Mouse (Mus musculus) gastrocnemius, adult 18-20 months (tissue): ENCODE measurements at regions not wholly inside any gene's neighbourhood (a gene's known extent, or its start where the extent isn't known, plus 50 kb on each side); places are given as distances from the start of the nearest gene placed in this dataset.

Experiments used
- DNase-seq: peaks from one replicate; pipeline ENCODE4 v3.0.0; 2021; ENCODE audit warnings: low spot score

DNA sequence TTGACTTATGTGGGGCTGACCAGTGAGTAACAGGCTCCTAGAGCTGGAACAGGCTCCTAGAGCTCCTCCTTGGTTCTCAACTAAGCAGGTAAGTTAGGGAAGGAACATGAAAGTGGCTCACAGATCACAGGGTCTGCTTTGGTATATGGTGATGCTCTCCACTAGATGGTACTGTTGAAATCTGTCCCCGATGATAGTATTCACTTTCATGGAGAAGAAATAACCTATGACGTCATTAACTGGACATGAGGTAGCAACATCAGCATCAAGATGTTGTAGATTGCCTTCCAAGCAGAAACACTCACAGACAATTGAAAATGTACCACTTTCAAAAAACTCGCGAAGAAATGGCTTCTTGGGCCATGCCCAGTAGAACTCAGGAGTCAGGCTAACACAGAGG lies 195.3 kb upstream of the Atp5g3 start:
- no peak for DNase-seq

DNA sequence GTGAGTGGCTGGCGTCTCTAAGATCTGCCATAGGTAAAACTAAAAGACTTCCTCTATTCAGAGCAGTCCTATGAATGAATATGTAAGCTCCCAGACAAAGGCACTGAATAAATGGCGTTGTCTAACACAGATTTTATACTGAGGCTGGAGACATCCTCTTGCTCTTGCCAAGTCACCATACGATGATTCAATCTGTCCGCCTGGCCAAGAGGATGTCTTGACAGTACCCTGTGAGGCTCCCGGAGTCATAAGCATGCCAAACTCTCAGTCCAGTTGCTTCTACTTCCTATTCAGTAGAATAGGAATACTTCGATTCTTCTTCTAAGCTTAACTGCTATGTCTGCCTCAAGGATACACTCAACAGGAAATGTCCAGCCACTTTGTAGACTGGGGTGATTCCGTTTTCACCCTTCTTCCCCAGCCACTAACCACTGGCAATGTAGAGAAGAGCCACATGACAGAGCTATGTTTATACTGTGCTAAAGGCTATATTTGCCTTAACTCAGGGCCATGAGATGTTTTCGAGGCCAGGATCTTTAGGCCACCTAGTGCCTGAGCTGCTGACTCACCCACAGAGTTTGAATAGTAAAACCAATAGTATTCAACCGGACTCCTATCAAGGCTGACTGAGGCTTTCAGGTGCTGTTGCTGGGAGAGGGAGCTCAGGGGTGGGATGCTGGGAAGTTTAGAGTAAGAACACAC lies 188.7 kb upstream of the Atp5g3 start:
- DNase-seq = no peak

DNA sequence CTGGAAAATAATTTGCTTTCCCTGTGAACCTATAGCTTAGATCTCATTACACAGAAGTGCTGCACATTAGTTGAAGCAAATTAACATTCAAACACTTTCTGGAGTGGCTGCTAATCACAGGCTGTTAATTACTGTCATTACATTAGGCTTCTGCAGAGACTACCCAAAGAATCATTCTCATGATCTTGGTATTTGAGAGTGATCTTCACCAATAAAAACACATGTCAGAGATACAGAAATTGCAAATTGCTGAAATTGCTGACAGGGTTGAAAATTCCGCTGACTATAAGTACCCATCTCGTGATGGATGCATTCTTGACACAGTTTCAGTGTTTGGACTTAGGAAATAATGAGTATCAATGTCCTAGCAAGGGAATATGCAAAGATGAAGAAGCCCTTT lies 185.7 kb upstream of the Atp5g3 start:
- no peak for DNase-seq

DNA sequence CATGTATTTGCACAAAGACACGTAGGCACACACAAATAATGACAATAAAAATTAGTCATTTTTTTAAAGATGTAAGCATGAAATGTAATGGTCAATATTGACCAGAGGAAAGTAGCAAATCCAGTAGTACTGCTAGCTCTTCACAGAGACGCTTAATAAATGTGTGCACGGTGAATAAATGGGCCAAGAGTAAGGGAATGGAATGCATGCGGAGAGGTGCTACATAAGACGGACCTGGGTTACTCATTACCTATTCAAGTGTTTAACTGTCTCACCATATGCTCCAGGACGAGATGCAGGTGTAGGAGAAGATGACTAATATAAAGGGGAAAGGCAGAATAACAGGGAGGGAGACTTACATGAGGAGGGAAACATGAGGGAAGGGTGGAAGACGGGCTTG lies 182.4 kb upstream of the Atp5g3 start:
- DNase-seq = no peak

DNA sequence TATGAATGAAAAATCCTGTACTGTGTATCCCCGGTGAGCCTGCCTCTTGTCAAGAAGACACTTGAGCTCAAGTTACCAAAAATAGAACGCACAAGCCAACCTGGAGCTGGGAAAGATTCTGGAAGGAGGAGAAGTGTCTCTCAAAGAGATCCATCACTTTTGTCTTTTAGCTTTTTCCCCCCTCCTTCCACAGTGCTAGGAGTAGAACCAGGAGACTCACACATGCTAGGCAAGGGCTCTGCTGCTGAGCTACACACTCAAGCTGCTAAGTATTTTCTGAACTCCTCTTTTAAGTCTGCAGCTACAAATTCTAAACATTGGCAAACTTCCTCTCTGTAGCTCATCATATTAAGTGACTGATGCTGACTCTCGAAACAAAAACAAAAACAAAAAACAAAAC lies 176.2 kb upstream of the Atp5g3 start:
- DNase-seq = no peak

DNA sequence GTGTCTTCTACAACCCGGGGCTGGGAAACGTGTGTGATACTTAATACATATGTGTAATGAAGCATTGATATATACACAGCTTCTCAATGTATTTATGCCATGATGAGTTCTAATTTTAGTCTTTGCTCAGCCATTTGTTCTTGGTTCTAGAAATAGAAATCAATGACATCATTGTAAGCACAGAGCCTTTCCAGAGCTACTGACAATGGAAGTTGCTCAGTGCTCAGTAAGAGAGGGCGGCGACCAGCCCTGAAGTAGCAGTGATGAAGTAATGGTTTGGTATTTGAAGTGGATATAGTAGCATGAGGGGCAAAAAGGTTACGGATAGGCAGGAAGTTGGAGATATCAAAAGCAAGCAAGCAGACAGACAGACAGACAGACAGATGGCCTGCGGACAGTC lies 173.8 kb upstream of the Atp5g3 start:
- DNase-seq = no peak

DNA sequence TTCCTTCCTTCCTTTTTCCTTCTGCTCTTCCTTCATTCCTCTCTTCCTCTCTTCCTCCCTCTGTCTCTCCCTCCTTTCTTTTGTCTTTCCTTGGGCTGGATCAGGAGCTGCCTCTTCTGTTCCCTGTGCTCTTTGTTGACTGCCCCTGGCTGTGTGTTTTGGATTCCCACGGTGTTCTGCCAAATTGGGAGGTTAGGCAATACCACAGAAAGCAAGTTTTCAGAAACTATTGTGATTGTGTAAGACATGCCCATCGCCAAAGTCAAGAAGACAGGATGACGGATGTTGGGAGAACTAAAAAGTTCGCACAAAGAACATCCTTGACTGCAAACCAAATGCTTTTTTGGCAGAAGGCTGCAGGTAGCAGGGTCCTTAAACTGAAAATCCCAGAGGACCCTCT lies 165.6 kb upstream of the Atp5g3 start:
- DNase-seq = no peak

DNA sequence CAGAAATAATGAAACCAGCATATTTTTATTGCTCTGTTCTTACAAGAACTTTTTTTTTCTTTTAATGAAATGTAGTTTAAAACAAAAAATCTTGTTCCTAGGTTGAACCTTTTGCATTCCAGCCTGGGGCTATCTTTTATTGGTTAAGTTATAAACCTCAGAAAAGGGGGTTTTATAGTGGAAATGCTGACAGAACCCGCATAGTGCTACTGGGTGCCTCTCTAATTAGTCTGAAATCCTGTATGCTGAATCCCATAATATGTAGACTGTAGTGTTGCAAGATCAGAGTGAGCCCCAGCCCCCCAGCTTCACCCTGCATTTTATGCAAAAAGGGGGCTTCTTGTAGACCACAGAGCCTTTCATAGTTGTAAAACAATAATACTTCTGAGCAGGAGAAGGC lies 164.4 kb upstream of the Atp5g3 start:
- DNase-seq = no peak

DNA sequence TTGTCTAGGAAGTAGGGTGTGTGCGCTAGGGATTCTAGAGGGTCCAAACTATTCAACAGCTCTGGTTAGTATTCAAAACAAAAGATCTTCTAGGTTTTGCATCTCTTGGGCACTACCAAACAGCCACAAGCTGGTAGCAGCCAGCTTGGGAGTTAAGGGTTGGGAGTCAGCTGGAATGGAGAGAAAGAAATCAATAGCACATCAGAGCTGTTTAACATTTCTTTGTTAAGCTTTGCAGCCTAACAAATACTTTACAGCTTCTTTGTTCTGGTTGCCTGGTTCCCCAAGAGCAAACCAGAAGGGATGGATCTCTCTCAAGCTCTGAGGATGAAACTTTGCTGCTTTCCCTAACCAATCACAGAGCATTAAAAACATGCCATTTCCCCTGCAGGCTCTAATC lies 162.3 kb upstream of the Atp5g3 start:
- no peak for DNase-seq

DNA sequence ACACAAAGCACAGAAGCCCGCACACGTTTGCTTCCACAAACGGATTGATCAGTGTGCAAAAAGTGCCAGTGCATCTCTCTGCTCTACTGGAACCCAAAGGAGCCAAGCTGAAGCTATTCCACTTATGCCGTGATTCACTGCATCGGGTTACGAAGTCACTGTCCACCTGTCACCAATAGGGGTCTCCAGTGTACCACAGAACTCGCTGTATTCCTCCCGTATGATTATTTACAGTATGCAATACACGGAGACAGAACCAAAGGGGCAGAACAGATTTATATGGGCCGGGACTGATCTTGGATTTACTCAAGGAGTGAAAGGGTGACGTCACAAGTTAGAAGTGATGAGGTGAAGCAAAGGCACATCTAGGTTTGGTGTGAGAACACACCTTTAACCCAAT lies 155.5 kb upstream of the Atp5g3 start:
- DNase-seq = peak; percentile 42

DNA sequence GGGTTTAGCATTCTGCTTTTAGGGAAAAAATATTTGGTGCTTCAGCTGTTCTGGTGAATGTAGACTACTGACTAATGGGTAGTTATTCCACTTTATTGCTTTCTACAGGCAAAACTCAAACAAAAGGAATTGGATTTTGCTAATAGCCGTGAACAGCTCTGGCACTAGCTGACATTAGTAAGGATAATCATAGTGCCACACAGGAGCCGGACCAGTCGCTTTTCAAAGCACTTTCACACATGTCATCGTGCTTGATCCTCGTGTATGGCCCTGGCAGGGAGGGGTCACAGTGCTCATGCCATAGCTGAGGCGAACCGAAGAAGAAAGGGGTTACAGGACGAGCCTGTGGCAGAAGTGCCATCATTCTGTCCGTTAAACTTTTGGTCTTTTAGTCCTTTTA lies 153.2 kb upstream of the Atp5g3 start:
- no peak for DNase-seq

DNA sequence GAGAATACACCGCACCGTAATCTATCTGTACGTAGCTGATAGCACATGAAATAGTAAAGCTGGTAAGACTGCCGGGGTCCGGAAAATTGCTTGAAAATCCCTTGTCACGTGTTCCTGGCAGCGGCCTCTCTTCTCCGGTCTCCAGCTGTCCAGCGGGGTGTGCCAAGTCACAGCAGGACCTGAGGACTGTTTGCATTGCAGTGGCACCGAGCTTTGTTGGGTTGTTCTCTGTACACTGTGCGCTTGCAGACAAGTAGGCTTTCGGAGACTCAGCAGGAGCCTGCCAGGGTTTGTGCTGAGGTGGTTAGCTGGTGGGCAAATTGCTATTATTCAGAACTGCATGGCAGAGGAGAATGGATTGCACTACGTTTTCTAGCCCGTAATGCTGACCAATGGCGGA lies 152.7 kb upstream of the Atp5g3 start:
- DNase-seq = no peak

DNA sequence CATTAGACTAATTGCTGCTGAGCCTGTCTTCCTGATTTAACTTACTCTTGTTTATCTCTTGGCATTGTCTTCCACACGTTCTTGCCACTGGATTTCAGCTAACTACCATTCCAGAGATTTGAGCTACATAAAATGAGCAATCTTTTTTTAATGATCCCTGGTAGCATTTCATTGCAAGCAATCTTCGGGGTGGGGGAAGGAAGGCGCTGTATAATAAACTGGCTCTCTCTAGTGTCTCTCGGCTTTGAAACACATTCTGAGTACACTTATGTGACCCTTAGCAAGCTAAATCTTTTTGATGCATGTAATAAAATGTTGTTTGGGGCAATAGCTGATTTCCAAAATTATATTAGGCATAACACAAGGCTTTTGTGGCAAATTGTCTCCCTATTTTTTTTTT lies 152.2 kb upstream of the Atp5g3 start:
- DNase-seq = no peak

DNA sequence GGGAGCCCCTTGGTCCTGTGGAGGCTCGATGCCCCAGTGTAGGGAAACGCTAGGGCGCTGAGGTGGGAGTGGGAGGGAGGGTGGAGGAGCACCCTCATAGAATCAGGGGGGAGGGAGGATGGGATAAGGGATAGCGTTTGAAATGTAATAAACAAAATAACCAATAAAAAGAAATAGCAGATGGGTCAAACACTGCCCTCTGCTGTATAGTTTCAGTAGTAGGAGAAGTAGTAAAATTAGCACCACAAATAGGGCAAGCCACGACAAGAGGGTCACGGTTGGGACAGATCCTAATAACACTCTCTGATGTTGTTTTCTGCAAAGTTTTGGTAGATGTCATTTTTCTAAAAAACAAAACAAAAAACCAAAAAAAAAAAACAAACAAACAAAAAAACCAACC lies 131.3 kb upstream of the Atp5g3 start:
- no peak for DNase-seq

DNA sequence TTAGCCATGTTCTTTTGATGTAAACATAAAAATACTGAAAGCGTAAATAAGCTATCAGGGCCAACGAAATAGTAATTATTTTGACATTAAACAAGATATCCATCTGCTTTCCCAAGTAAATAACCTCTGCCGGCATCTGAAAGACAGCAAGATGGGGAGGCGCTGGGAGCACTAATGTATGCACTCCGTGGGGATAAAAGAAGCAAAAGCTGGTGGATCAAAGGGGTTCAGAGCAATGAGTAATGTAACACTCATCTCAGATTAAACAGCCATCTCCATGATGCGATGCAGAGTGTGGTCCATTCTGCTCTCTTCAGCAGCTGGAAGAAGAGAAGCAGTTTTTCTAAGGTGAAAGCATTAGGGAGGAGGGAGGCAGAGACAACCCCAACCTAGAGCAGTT lies 128.5 kb upstream of the Atp5g3 start:
- DNase-seq = no peak

DNA sequence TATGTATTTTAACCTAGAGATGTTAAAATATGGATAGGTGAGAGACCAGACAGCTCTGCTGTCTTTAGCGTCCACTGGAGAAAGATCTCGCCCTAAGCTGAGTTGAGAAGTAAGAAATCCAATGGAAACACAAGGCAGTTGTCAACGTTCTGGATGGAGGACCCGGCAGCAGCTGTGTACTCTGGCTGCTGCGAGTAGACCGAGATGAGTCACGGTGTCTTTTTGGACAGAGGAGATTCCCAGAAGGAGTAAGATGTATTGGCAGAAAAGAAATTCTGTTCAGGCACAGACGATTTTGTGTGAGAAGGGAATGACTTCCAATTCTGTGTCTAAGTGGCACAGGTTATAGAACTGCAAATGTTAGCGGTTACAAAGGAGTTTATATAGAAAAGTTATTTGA lies 124.9 kb upstream of the Atp5g3 start:
- no peak for DNase-seq

DNA sequence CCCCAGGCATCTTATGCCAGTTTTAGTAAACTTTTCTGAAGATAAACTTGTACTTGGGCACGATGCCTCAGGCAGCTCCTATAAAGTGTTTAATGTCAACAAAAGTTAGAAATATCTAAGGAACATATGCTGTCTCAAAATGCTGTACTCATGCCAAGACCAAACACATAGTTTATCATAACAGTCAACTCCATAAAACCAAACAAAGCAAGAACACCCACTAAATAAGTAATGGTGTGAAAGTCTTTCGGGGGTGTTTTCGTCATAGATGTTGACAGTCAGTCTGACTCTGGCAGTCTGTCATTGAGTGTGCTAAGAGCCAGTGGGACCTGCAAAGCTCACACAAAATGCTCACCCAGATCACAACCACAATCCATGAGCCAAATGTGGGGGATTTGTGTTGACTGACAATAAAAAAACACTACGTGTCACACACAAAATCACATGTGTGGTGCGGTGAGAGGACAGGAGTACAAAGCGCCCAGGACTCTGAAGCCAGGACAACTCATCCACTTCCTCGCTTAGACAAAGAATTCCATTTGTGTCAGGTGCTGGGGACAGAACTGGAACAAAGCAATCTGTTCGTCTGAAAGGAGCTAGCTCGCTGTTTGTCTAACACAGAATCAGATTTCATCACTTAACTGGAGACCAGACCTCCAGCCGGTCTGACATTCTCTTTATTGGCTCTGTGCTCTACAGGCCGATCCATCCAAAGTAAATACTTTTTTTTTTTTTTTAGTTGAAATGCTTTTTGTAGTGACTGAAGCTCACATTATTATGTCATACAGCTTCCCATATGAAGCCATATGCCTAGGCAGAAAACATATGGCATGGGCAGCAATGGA lies 121.3 kb upstream of the Atp5g3 start:
- no peak for DNase-seq

DNA sequence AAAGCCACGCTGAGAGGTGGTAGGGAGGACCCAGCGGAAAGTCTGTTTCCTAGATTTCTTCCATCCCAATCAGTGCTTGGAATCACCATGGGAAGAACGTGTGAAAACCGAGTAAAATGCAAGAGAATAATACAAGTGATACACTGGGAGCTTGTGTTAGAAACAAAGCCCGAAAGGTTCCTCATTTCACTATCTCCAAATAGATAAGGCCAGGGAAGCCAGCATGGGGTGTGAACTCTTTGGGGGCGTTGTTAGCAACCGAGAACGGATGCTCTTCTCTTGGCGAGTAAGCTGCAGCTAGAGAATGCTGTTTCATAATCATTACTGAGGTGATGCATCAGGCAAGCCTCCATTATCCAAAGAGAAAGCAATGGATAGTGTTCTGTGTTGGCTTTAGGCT lies 118.8 kb upstream of the Atp5g3 start:
- DNase-seq = no peak

DNA sequence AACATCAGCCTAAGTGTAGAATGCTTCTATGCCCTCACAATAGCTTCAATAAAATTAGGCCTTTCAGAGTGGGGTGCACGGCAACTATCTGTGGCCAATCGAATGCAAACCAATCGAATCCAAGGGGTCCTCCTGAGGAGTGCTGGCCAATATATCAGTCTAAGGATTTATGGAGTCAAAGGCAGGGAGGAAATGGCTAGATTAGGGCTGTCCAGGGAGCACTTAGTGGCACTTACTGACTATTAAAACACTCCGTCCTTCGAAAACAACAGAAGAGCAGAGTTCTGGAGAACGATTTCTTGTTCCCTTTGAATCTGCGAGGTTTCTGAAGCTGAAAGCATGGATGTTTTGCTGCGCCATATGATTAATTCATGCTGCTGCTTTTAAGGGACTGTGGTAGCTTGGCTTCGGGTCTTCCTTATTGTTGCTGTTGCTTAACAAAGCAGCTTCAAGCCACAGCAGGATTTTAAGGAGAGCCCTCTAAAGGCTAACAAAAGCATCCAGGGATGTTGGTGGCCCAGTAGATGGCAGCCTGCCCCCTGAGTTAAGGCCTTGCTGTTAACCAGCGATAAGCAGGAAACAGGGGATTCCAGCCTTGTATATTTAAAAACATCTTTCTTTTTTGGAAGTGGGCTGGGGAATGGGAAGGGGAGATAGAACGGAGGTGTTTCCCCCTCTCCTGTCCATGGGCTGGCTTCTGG lies 116.4 kb upstream of the Atp5g3 start:
- DNase-seq = no peak

DNA sequence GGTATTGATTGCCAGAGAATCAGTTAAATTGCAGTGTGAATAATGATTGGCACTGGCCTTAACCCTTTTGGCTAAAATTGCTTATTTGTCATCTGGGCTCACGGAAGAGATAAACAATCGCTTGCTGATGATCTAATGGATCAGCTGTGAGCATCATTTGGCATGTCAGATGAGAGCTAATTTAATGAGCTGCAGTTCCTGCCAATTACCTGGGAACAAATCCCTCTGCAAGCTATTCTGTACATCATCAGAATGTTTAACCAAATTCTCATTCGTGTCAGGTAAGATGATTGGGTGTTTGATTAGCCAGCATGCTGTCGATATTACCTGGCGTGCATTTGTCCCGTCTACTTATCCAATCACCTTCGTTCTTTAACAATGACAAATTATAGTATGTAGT lies 104.0 kb upstream of the Atp5g3 start:
- no peak for DNase-seq

DNA sequence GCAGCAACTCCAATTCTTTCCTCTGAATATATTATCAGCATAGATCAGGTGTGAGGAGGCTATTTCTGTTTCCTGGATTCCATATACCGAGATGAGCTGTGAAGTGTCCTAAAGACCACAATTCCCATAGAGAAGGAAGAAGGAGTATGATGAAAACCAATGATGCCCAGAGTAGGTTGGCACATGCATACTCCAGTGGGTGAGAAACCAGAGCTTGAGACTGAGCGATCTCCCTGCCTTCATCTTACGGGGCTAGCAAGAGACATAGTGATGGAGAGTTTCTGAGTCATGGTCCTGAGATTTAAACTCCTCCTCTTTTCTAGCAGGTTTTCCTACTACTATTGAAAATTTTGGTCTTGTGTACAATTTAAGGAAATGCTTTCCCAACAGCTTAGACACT lies 103.1 kb upstream of the Atp5g3 start:
- no peak for DNase-seq

DNA sequence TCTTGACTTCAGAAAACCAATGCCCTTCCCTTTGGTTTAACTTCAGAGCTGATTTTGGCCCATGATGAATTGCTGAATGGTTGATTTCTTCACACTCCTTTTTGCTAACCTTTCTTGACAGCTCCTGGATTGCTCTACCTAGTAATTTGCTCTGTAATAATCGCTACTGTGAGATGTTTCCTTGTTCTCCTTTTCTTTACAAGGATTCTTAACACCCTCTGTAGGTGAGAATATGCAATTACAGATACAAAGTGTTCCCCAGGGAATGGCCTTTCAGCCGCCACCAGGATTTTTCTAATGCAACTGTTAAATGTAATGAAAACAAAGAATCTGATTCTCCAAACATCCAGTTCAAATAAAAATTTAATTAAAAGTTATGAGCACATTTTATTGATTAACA lies 87.4 kb upstream of the Atp5g3 start:
- DNase-seq = no peak

DNA sequence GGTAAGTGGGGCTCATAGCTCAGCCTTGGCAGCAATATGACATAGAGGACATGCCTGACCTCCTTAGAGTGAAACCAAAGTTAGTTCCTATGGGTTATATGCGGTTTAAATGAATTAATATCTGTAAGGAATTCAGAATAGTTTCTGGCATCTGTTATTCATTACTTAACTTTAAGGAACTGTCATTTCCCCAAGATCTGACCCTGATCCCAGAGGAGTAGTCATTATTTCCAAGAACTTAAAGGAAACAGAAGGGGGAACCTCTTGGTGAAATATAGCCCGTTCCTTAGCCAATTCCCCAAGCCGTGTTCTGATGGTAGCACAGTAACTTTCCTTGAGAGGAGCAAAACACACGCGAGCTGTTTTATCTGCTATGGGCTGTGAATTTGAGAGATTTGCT lies 85.9 kb upstream of the Atp5g3 start:
- no peak for DNase-seq
